Mouse (Mus musculus) liver, embryonic 14.5 days (tissue): ENCODE data around the gene Trpt1. TPM values are rescaled to one million over a fixed set of nuclear protein-coding genes. Genes with fewer than 3 reads are reported as not detected.

Experiments
- ATAC-seq: fragments of 200-750 bp; cut with Nextera tagmentation; 2 replicates; pipeline ENCODE4 v1.8.0; 2017; ENCODE audit warnings: moderate number of reproducible peaks, mild to moderate bottlenecking, moderate library complexity; ENCODE audit not compliant: insufficient read depth
- DNase-seq, 3 experiments: peaks; one replicate each; pipeline ENCODE4 v3.0.0-alpha.2; 2012 to 2013; ENCODE audit warnings: low read depth in 3 of 3, low spot score in 3 of 3
- H3K27ac ChIP-seq: fragments of 300-500 bp; sonication (generic); 2 replicates; pipeline ENCODE4 v1.5.1; 2014; ENCODE audit warnings: moderate library complexity, mild to moderate bottlenecking, control low read depth, inconsistent platforms
- H3K27me3 ChIP-seq: fragments of 300-500 bp; sonication (generic); 2 replicates; pipeline ENCODE4 v1.6.1; 2014; ENCODE audit warnings: mild to moderate bottlenecking, low read length, moderate library complexity; ENCODE audit not compliant: control insufficient read depth, insufficient read depth
- H3K36me3 ChIP-seq: fragments of 300-500 bp; sonication (generic); replicated peaks from 2 replicates; pipeline ENCODE4 v1.6.1; 2014; ENCODE audit warnings: low read depth; ENCODE audit not compliant: control insufficient read depth, insufficient read depth
- H3K4me1 ChIP-seq, 2 experiments: fragments of 200-500 bp in 1 of 2; fragments of 300-500 bp in 1 of 2; sonication (generic) in 1 of 2; replicated peaks; 2 replicates each; pipeline ENCODE4 v1.6.1; 2012 to 2014; ENCODE audit warnings: antibody characterized with exemption in 1 of 2, inconsistent platforms in 1 of 2, low read length in 1 of 2; ENCODE audit not compliant: control insufficient read depth in 2 of 2, insufficient read depth in 2 of 2
- H3K4me2 ChIP-seq: fragments of 300-500 bp; sonication (generic); 2 replicates; pipeline ENCODE4 v1.6.1; 2014; ENCODE audit warnings: low read depth, mild to moderate bottlenecking, control low read depth, moderate library complexity
- H3K4me3 ChIP-seq, 2 experiments: fragments of 200-500 bp in 1 of 2; fragments of 300-500 bp in 1 of 2; sonication (generic) in 1 of 2; 2 replicates each; pipeline ENCODE4 v1.5.1; 2012 to 2014; ENCODE audit warnings: low read depth in 2 of 2, low read length in 2 of 2, mild to moderate bottlenecking in 2 of 2, control low read depth in 1 of 2, inconsistent platforms in 1 of 2, moderate library complexity in 1 of 2; ENCODE audit not compliant: insufficient read depth in 1 of 2
- H3K9ac ChIP-seq: fragments of 300-500 bp; sonication (generic); replicated peaks from 2 replicates; pipeline ENCODE4 v1.6.1; 2014; ENCODE audit warnings: mild to moderate bottlenecking, control low read depth, moderate library complexity
- H3K9me3 ChIP-seq: fragments of 300-500 bp; sonication (generic); 2 replicates; pipeline ENCODE4 v1.6.1; 2016; ENCODE audit warnings: low read length, mixed read lengths; ENCODE audit not compliant: control insufficient read depth
- CTCF ChIP-seq: IDR thresholded peaks from 2 replicates; pipeline ENCODE4 v1.5.1; 2016; ENCODE audit warnings: antibody characterized with exemption, low read depth, control low read depth
- EP300 ChIP-seq: IDR thresholded peaks from 2 replicates; pipeline ENCODE4 v1.6.1; 2016; ENCODE audit warnings: antibody characterized with exemption, low read depth
- WGBS: fragments of 180-500 bp; shearing (Covaris S2); extraction: QIAGEN DNeasy Blood & Tissue Kit; methylation state at CpG from one replicate; pipeline ENCODE4 v1.1.7; 2014; ENCODE audit not compliant: insufficient replicate concordance; 5-methylcytosine and 5-hydroxymethylcytosine counted together
- polyA plus RNA-seq, 2 experiments: library from polyadenylated mRNA; depleted of rRNA in 1 of 2; stranded (reverse) in 1 of 2; unstranded in 1 of 2; fragments of >200 nt; fragmentation: Nextera tagmentation in 1 of 2; extraction: Ambion mirVana in 1 of 2; gene quantifications; 2 replicates each; pipeline versions ENCODE4 v1.2.1 to v1.2.3; 2012 to 2014

Gene Trpt1
- polyA plus RNA-seq, 2 experiments, result 1.7 to 1.8 TPM

GRCm38 (mm10) chr19:7006892-7007593, 11.1 kb downstream of the Trpt1 start:
- Histone ChIP-seq H3K9ac (no peak overlapping the region), H3K36me3 (peaks cover 8% of the 10 kb centered on the region), H3K4me3 (no peak overlapping the region), H3K9me3 (no peaks in the 10 kb centered on the region), H3K4me1 (no peaks in the 10 kb centered on the region), H3K27me3 (no peaks in the 10 kb centered on the region), H3K27ac (no peak overlapping the region), H3K4me2 (no peak overlapping the region)
- TF ChIP-seq CTCF (no peak), EP300 (no peak)
- WGBS, result 74% methylated on average over 9 of the region's 9 CpGs
- no peak for ATAC-seq
- no peak for DNase-seq

- Histone ChIP-seq H3K9me3 (no peaks in the 10 kb centered on the region), H3K4me3 (no peak overlapping the region), H3K4me1 (peaks cover 5 to 11% of the 10 kb centered on the region in 2 experiments), H3K36me3 (peaks cover 27% of the 10 kb centered on the region), H3K27me3 (no peaks in the 10 kb centered on the region), H3K4me2 (no peak overlapping the region), H3K9ac (no peak overlapping the region), H3K27ac (no peak overlapping the region)
- no peak for TF ChIP-seq CTCF
- no peak for TF ChIP-seq EP300
- 73% methylated on average over 4 of the region's 4 CpGs for WGBS
- no peak for DNase-seq
- ATAC-seq, result no peak
Measured at GRCm38 (mm10) chr19:7012426-7012825, 16.5 kb downstream of the Trpt1 start.

GRCm38 (mm10) chr19:7013984-7014383, 18.1 kb downstream of the Trpt1 start:
- Histone ChIP-seq H3K36me3 (peaks cover 31% of the 10 kb centered on the region), H3K9ac (no peak overlapping the region), H3K4me1 (peaks cover 10 to 20% of the 10 kb centered on the region in 2 experiments), H3K4me2 (no peak overlapping the region), H3K27me3 (no peaks in the 10 kb centered on the region), H3K4me3 (no peak overlapping the region), H3K9me3 (no peaks in the 10 kb centered on the region), H3K27ac (no peak overlapping the region)
- DNase-seq (no peak), ATAC-seq (no peak)
- TF ChIP-seq EP300 (no peak), CTCF (no peak)
- 89% methylated on average over 9 of the region's 9 CpGs for WGBS

GRCm38 (mm10) chr19:7014481-7015135, 18.7 kb downstream of the Trpt1 start:
- WGBS, result 82% methylated on average over 20 of the region's 20 CpGs
- no peaks in the 10 kb centered on the region for H3K27me3 ChIP-seq
- TF ChIP-seq CTCF (no peak), EP300 (no peak)
- no peaks in the 10 kb centered on the region for H3K9me3 ChIP-seq
- H3K4me1 ChIP-seq, result peaks cover 14 to 22% of the 10 kb centered on the region in 2 experiments
- no peak overlapping the region for H3K27ac ChIP-seq
- no peak for ATAC-seq
- H3K4me3 ChIP-seq, result no peak overlapping the region
- no peak overlapping the region for H3K4me2 ChIP-seq
- no peak for DNase-seq
- no peak overlapping the region for H3K9ac ChIP-seq
- H3K36me3 ChIP-seq, result peaks cover 28% of the 10 kb centered on the region

GRCm38 (mm10) chr19:7017541-7018457, 21.9 kb downstream of the Trpt1 start:
- DNase-seq (peak; percentile 77 to 78 (median 78)), ATAC-seq (peak; percentile 87)
- H3K27ac ChIP-seq, result peak overlapping the region; percentile 98
- H3K4me3 ChIP-seq, result peak overlapping the region; percentile 73 to 80
- H3K27me3 ChIP-seq, result no peaks in the 10 kb centered on the region
- peaks cover 19 to 29% of the 10 kb centered on the region in 2 experiments for H3K4me1 ChIP-seq
- 0 out of 2 replicates have a peak, but pooled peaks have one; percentile 11 for TF ChIP-seq CTCF
- peak; percentile 88 for TF ChIP-seq EP300
- WGBS, result 18% methylated on average over 12 of the region's 12 CpGs
- no peaks in the 10 kb centered on the region for H3K9me3 ChIP-seq
- H3K9ac ChIP-seq, result peak overlapping the region; percentile 95
- peaks cover 49% of the 10 kb centered on the region for H3K36me3 ChIP-seq
- H3K4me2 ChIP-seq, result peak overlapping the region; percentile 98
